Mouse (Mus musculus) kidney, postnatal 36 days (tissue): ENCODE measurements around the gene Edrf1.
A peak's percentile ranks its signal among the peaks of the same experiment; 100 is the strongest.
"Not testable (repeated sequence)": the region's sequence is repeated elsewhere in the genome, so short reads cannot be mapped to it uniquely, and the experiment has no call there.

Experiments
- DNase-seq, 2 experiments: peaks; one replicate each; pipeline ENCODE4 v3.0.0; 2021 to 2022; ENCODE audit warnings: mixed read lengths in 2 of 2

Edrf1 gene

GRCm38 (mm10) chr7:133645716-133646115 lies 8.4 kb downstream of the Edrf1 start:
- DNase-seq: no peak

- no peak for DNase-seq
Measured at GRCm38 (mm10) chr7:133662467-133662866, 25.1 kb downstream of the Edrf1 start.

- DNase-seq: peak; percentile 16 to 39
Measured at GRCm38 (mm10) chr7:133669071-133669470, 31.7 kb downstream of the Edrf1 start.

- DNase-seq: no peak
Measured at GRCm38 (mm10) chr7:133669946-133670345, 32.6 kb downstream of the Edrf1 start.

- no peak for DNase-seq
Measured at GRCm38 (mm10) chr7:133670846-133671245, 33.5 kb downstream of the Edrf1 start.

GRCm38 (mm10) chr7:133676002-133676401 lies 38.7 kb downstream of the Edrf1 start:
- DNase-seq: peak in 1 of 2 experiments; percentile 25

GRCm38 (mm10) chr7:133678716-133679115 lies 41.4 kb downstream of the Edrf1 start:
- DNase-seq: no peak

GRCm38 (mm10) chr7:133679439-133679838 lies 42.1 kb downstream of the Edrf1 start:
- peak in 1 of 2 experiments; percentile 21 for DNase-seq

GRCm38 (mm10) chr7:133679961-133680360 lies 42.6 kb downstream of the Edrf1 start, which contains the start of gene Mmp21:
TSS of gene Mmp21 (minus strand) at chr7:133680061.
- DNase-seq: no peak

GRCm38 (mm10) chr7:133683626-133684025 lies 46.3 kb downstream of the Edrf1 start:
- DNase-seq: no peak

GRCm38 (mm10) chr7:133684110-133684509 lies 46.8 kb downstream of the Edrf1 start:
- DNase-seq: no peak

GRCm38 (mm10) chr7:133684701-133685100 lies 47.4 kb downstream of the Edrf1 start:
- DNase-seq: no peak

GRCm38 (mm10) chr7:133685644-133686043 lies 48.3 kb downstream of the Edrf1 start:
- DNase-seq: not testable (repeated sequence)

- no peak for DNase-seq
Measured at GRCm38 (mm10) chr7:133698021-133698709, 60.8 kb downstream of the Edrf1 start.

- DNase-seq: no peak
Measured at GRCm38 (mm10) chr7:133699885-133700284, 62.5 kb downstream of the Edrf1 start.

GRCm38 (mm10) chr7:133701366-133701765 lies 64.0 kb downstream of the Edrf1 start:
- no peak for DNase-seq

- DNase-seq: no peak
Measured at GRCm38 (mm10) chr7:133702333-133702732, 65.0 kb downstream of the Edrf1 start.

GRCm38 (mm10) chr7:133703906-133704305 lies 66.6 kb downstream of the Edrf1 start:
- no peak for DNase-seq

- peak; percentile 13 to 42 for DNase-seq
Measured at GRCm38 (mm10) chr7:133707301-133707700, 70.0 kb downstream of the Edrf1 start.

- DNase-seq: no peak
Measured at GRCm38 (mm10) chr7:133715387-133715786, 78.0 kb downstream of the Edrf1 start.

- DNase-seq: peak in 1 of 2 experiments; percentile 10
Measured at GRCm38 (mm10) chr7:133718580-133718979, 81.2 kb downstream of the Edrf1 start.

GRCm38 (mm10) chr7:133720616-133721015 lies 83.3 kb downstream of the Edrf1 start:
- DNase-seq: no peak
